Mouse (Mus musculus) induced T-regulatory cell, adult 2 months (primary cell): ENCODE data around the gene Gfer.
A peak's percentile ranks its signal among the peaks of the same experiment; 100 is the strongest.

Source experiments
- DNase-seq: peaks from one replicate; pipeline ENCODE4 v3.0.0-alpha.2; 2012; ENCODE audit warnings: low read depth

The Gfer gene

GRCm38 (mm10) chr17:24696011-24696697 is at the start of gene Gfer, which contains the start of gene Noxo1:
Gene Gfer (minus strand): TSS chr17:24696156.
Gene Noxo1 (plus strand): TSS chr17:24696234.
- peak; percentile 91 for DNase-seq

- no peak for DNase-seq
Measured at GRCm38 (mm10) chr17:24744381-24744780, 48.4 kb upstream of the Gfer start.

GRCm38 (mm10) chr17:24743896-24744295 is 47.9 kb upstream of the Gfer start:
- no peak for DNase-seq

- no peak for DNase-seq
Measured at GRCm38 (mm10) chr17:24742307-24742706, 46.4 kb upstream of the Gfer start.

GRCm38 (mm10) chr17:24739926-24740325 is 44.0 kb upstream of the Gfer start:
- DNase-seq: no peak

GRCm38 (mm10) chr17:24738238-24738637 is 42.3 kb upstream of the Gfer start:
- no peak for DNase-seq

- DNase-seq: no peak
Measured at GRCm38 (mm10) chr17:24737135-24737810, 41.3 kb upstream of the Gfer start.

- peak; percentile 99 for DNase-seq
Measured at GRCm38 (mm10) chr17:24736330-24737051, 40.5 kb upstream of the Gfer start, which contains the start of gene Msrb1. Gene Msrb1 (plus strand): TSS chr17:24736642.

GRCm38 (mm10) chr17:24735446-24735845 is 39.5 kb upstream of the Gfer start:
- no peak for DNase-seq

GRCm38 (mm10) chr17:24734513-24734912 is 38.6 kb upstream of the Gfer start:
- no peak for DNase-seq

GRCm38 (mm10) chr17:24733434-24734050 is 37.6 kb upstream of the Gfer start:
- no peak for DNase-seq

GRCm38 (mm10) chr17:24732233-24732935 is 36.4 kb upstream of the Gfer start:
- no peak for DNase-seq

GRCm38 (mm10) chr17:24730787-24731186 is 34.8 kb upstream of the Gfer start:
- no peak for DNase-seq

GRCm38 (mm10) chr17:24729067-24729466 is 33.1 kb upstream of the Gfer start:
- no peak for DNase-seq

- no peak for DNase-seq
Measured at GRCm38 (mm10) chr17:24728184-24728583, 32.2 kb upstream of the Gfer start.

- DNase-seq: no peak
Measured at GRCm38 (mm10) chr17:24727618-24728017, 31.7 kb upstream of the Gfer start, which contains the start of gene Rpl3l. Gene Rpl3l (plus strand): TSS chr17:24727820.

GRCm38 (mm10) chr17:24725637-24726390 is 29.9 kb upstream of the Gfer start:
- no peak for DNase-seq

GRCm38 (mm10) chr17:24724184-24724583 is 28.2 kb upstream of the Gfer start, which contains the start of gene Ndufb10:
Gene Ndufb10 (minus strand): TSS chr17:24724478.
- DNase-seq: peak; percentile 98

GRCm38 (mm10) chr17:24723881-24724180 is 27.9 kb upstream of the Gfer start:
- DNase-seq: no peak

GRCm38 (mm10) chr17:24723122-24723880 is 27.3 kb upstream of the Gfer start:
- DNase-seq: peak; percentile 38
